Mouse (Mus musculus) heart, adult 2 months (tissue): ENCODE measurements at regions not wholly inside any gene's neighbourhood (a gene's known extent, or its start where the extent isn't known, plus 50 kb on each side); places are given as distances from the start of the nearest gene placed in this dataset.

Experiments used
- DNase-seq, 2 experiments: peaks; one replicate each; pipeline ENCODE4 v3.0.0; 2021
- H3K27ac ChIP-seq: fragments of 200-600 bp; 2 replicates; pipeline ENCODE4 v1.8.1; 2022
- H3K27me3 ChIP-seq: fragments of 200-500 bp; 2 replicates; pipeline ENCODE4 v1.6.1; 2012; ENCODE audit warnings: mild to moderate bottlenecking, low read length, inconsistent platforms, mixed read lengths; ENCODE audit not compliant: control insufficient read depth, insufficient read depth
- H3K36me3 ChIP-seq: fragments of 200-500 bp; 2 replicates; pipeline ENCODE4 v1.6.1; 2012; ENCODE audit warnings: low read length, inconsistent platforms; ENCODE audit not compliant: control insufficient read depth, insufficient read depth
- H3K4me1 ChIP-seq: fragments of 200-500 bp; 2 replicates; pipeline ENCODE4 v1.6.1; 2011; ENCODE audit warnings: low read length; ENCODE audit not compliant: control insufficient read depth, insufficient read depth
- H3K4me3 ChIP-seq: fragments of 200-600 bp; 2 replicates; pipeline ENCODE4 v1.8.1; 2022
- H3K79me2 ChIP-seq: fragments of 200-500 bp; replicated peaks from 2 replicates; pipeline ENCODE4 v1.6.1; 2012; ENCODE audit warnings: mild to moderate bottlenecking, inconsistent platforms, low read length, moderate library complexity, mixed read lengths; ENCODE audit not compliant: control insufficient read depth, insufficient read depth
- H3K9ac ChIP-seq: fragments of 200-500 bp; 2 replicates; pipeline ENCODE4 v1.6.1; 2012; ENCODE audit warnings: low read depth, mild to moderate bottlenecking, control low read depth, inconsistent platforms, low read length, mixed read lengths
- CTCF ChIP-seq: fragments of 200-600 bp; IDR thresholded peaks from 2 replicates; pipeline ENCODE4 v1.8.1; 2022; ENCODE audit warnings: antibody characterized with exemption, mild to moderate bottlenecking, moderate library complexity
- EP300 ChIP-seq: fragments of 200-500 bp; IDR thresholded peaks from 2 replicates; pipeline ENCODE4 v1.6.1; 2011; ENCODE audit warnings: low read depth, low read length, control low read depth; ENCODE audit not compliant: insufficient read depth
- POLR2A ChIP-seq: fragments of 200-500 bp; IDR thresholded peaks from 2 replicates; pipeline ENCODE4 v1.6.1; 2011; ENCODE audit warnings: mild to moderate bottlenecking, low read depth, low read length, control low read depth; ENCODE audit not compliant: insufficient read depth
- WGBS: fragments of 180-500 bp; shearing (Covaris S2); methylation state at CpG from one replicate; pipeline ENCODE4 v1.1.7; 2018; 5-methylcytosine and 5-hydroxymethylcytosine counted together
- intact Hi-C: fragments of 180-260 bp; cut with DNase I; formaldehyde crosslinking; loops from one replicate; pipeline ENCODE4 v1.15.1; 2025

DNA sequence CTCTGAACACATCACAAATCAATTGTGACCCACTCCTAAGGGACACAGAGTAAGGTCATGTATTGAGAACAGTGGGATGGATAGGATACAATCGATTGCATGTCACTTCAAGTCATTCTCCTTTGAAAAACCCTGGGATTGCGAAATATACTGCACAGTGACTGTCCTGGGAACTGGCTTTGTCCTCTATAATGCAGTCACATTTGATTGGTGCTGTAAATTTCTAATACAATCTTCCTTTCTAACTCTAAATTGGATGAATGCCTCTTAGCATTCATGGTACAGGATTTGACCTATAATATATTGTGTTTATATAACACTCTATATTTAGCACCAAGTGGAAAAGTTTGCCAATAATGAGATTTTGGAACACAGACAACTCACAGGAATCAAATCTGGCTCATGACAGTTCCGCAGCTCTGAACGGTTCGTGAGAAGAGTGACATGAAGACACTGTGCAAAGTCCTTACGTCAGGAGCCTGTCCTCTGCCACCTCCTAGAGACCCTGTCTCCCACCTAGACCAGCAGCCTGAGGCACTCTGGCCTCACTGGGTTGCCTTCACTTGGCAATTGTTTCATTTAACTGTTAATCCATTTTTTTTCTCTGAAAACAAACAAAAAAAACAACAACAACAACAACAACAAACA, 2024.0 kb downstream of the A830018L16Rik start:
- Histone ChIP-seq H3K79me2 (no peaks in the 10 kb centered on the region), H3K9ac (no peak overlapping the region), H3K36me3 (no peaks in the 10 kb centered on the region), H3K27ac (no peak overlapping the region), H3K27me3 (no peaks in the 10 kb centered on the region), H3K4me1 (no peaks in the 10 kb centered on the region; the same call in 1 of the 2 replicates), H3K4me3 (no peak overlapping the region)
- intact Hi-C loops: no loop called here
- TF ChIP-seq CTCF (no peak), POLR2A (no peak), EP300 (no peak)
- no peak for DNase-seq
- WGBS: 53% methylated on average over 6 of the region's 6 CpGs

GRCm38 (mm10) chr1:13442366-13442765, 2028.5 kb downstream of the A830018L16Rik start:
- Histone ChIP-seq H3K9ac (no peak overlapping the region), H3K36me3 (no peaks in the 10 kb centered on the region), H3K27me3 (no peaks in the 10 kb centered on the region), H3K27ac (no peak overlapping the region), H3K79me2 (no peaks in the 10 kb centered on the region), H3K4me3 (no peak overlapping the region), H3K4me1 (no peaks in the 10 kb centered on the region; the same call in 1 of the 2 replicates)
- 54% methylated on average over 6 of the region's 6 CpGs for WGBS
- intact Hi-C loops: no loop called here
- no peak for DNase-seq
- TF ChIP-seq POLR2A (no peak), CTCF (no peak), EP300 (no peak)

GRCm38 (mm10) chr1:13454534-13454933, 2040.6 kb downstream of the A830018L16Rik start:
- Histone ChIP-seq H3K36me3 (no peaks in the 10 kb centered on the region), H3K27ac (no peak overlapping the region), H3K4me3 (no peak overlapping the region), H3K79me2 (no peaks in the 10 kb centered on the region), H3K4me1 (no peaks in the 10 kb centered on the region), H3K9ac (no peak overlapping the region), H3K27me3 (no peaks in the 10 kb centered on the region)
- WGBS: 35% methylated on average over 2 of the region's 2 CpGs
- intact Hi-C loops: no loop called here
- DNase-seq: no peak
- no peak for TF ChIP-seq CTCF
- TF ChIP-seq EP300: no peak
- no peak for TF ChIP-seq POLR2A

DNA sequence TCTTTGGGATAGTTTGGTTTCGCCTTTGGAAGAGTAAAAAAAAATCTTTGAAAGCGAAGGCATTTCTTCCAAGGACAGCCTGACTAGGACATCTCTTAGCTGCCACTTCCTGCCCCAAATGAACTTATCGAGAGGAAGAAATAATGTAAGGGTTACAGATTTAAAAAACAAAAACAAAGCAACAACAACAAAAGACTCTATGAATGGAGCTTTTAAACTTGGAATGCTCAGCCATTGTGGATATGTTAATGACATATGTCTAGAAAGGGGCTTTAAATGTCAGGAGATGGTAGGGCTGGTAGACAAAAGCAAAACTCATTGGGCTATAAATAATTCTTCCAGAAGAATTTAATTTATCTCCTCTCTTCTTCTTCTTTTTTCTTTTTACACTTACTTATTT, 2041.7 kb downstream of the A830018L16Rik start:
- DNase-seq: no peak
- TF ChIP-seq EP300: no peak
- TF ChIP-seq POLR2A: no peak
- no peak for TF ChIP-seq CTCF
- H3K36me3 ChIP-seq: no peaks in the 10 kb centered on the region
- H3K4me1 ChIP-seq: no peaks in the 10 kb centered on the region
- no peak overlapping the region for H3K27ac ChIP-seq
- no peaks in the 10 kb centered on the region for H3K27me3 ChIP-seq
- no peak overlapping the region for H3K4me3 ChIP-seq
- WGBS: 79% methylated on average over 3 of the region's 3 CpGs
- no peaks in the 10 kb centered on the region for H3K79me2 ChIP-seq
- intact Hi-C loops: no loop called here
- no peak overlapping the region for H3K9ac ChIP-seq

GRCm38 (mm10) chr1:13464311-13464710, 2050.4 kb downstream of the A830018L16Rik start:
- Histone ChIP-seq H3K27ac (no peak overlapping the region), H3K4me3 (no peak overlapping the region), H3K9ac (no peak overlapping the region), H3K36me3 (no peaks in the 10 kb centered on the region), H3K27me3 (no peaks in the 10 kb centered on the region), H3K4me1 (no peaks in the 10 kb centered on the region), H3K79me2 (no peaks in the 10 kb centered on the region)
- DNase-seq: no peak
- TF ChIP-seq POLR2A: no peak
- no peak for TF ChIP-seq EP300
- TF ChIP-seq CTCF: no peak
- intact Hi-C loops: no loop called here
- WGBS: 96% methylated on average over 1 of the region's 1 CpGs

- intact Hi-C loops: no loop called here
These were observed 2053.3 kb downstream of the A830018L16Rik start for GRCm38 (mm10) chr1:13467174-13467573.

More at GRCm38 (mm10) chr1:13467174-13467573, 2053.3 kb downstream of the A830018L16Rik start:
- no peak overlapping the region for H3K4me3 ChIP-seq
- 75% methylated on average over 6 of the region's 6 CpGs for WGBS
- H3K36me3 ChIP-seq: no peaks in the 10 kb centered on the region
- no peaks in the 10 kb centered on the region for H3K4me1 ChIP-seq
- DNase-seq: no peak
- H3K27me3 ChIP-seq: no peaks in the 10 kb centered on the region
- H3K27ac ChIP-seq: no peak overlapping the region
- no peak overlapping the region for H3K9ac ChIP-seq
- no peaks in the 10 kb centered on the region for H3K79me2 ChIP-seq
- TF ChIP-seq CTCF (no peak), POLR2A (no peak), EP300 (no peak)
